ENCODE assay signal across 10 mouse cellular contexts in genomic region chr2:102130198-102130845, GRCm38 (mm10). TPM values are rescaled to one million over a fixed set of nuclear protein-coding genes. Genes with fewer than 3 reads are reported as not detected.
DNase-seq lines count a peak whose midpoint lies in the region; ATAC-seq and TF ChIP-seq lines count a peak whose summit lies in the region.
"Had no signal": no experiment of that assay in that cellular context is flagged by ENCODE, and none has a peak within 500 bp of the region (broad histone marks: within the 10 kb centered on the region; RNA-seq: fewer than 3 reads in every experiment).

No protein-coding gene starts in this region.

- H3K9me3 ChIP-seq in lung, embryonic 15.5 days, result no peaks in the 10 kb centered on the region
- H3K9me3 ChIP-seq: limb, embryonic 12.5 days had no signal

- no peaks in the 10 kb centered on the region for H3K36me3 ChIP-seq in lung, embryonic 15.5 days
- no peaks in the 10 kb centered on the region for H3K36me3 ChIP-seq in kidney, adult 2 months (ENCODE audit: control insufficient read depth, insufficient read depth, low read length)
- H3K36me3 ChIP-seq: limb, embryonic 12.5 days had no signal

- H3K27me3 ChIP-seq in lung, embryonic 15.5 days, result no peaks in the 10 kb centered on the region
- H3K27me3 ChIP-seq in kidney, adult 2 months (replicated peaks; ENCODE audit: control insufficient read depth, insufficient read depth, low read length), result no peaks in the 10 kb centered on the region
- H3K27me3 ChIP-seq: limb, embryonic 12.5 days; Patski had no signal

- no peak overlapping the region for H3K4me3 ChIP-seq in lung, embryonic 15.5 days
- H3K4me3 ChIP-seq in kidney, adult 2 months (ENCODE audit: insufficient read depth, low read depth, low read length), result no peak overlapping the region
- H3K4me3 ChIP-seq: limb, embryonic 12.5 days had no signal

- H3K4me1 ChIP-seq in lung, embryonic 15.5 days, result peaks cover 79% of the 10 kb centered on the region
- peaks cover 6% of the 10 kb centered on the region; the same call in 1 of the 2 replicates for H3K4me1 ChIP-seq in kidney, adult 2 months (ENCODE audit: control insufficient read depth, insufficient read depth, low read length)

- no peak for ATAC-seq in lung, embryonic 15.5 days (ENCODE audit: borderline replicate concordance, extremely low read depth, low FRiP score, low TSS enrichment)
- ATAC-seq: Patski had no signal

- H3K27ac ChIP-seq in lung, embryonic 15.5 days, result peak overlapping the region; percentile 56
- H3K27ac ChIP-seq in kidney, adult 2 months (ENCODE audit: insufficient read depth, low read depth, low read length), result no peak overlapping the region

- H3K9ac ChIP-seq in lung, embryonic 15.5 days, result no peak overlapping the region
- H3K9ac ChIP-seq: limb, embryonic 12.5 days had no signal

- no peak for TF ChIP-seq POLR2A in kidney, adult 2 months (IDR thresholded peaks at IDR 0.05; ENCODE audit: low read depth, low read length)

- WGBS in lung, embryonic 15.5 days, result 66% methylated on average over 8 of the region's 8 CpGs
- 89% methylated on average over 8 of the region's 8 CpGs for WGBS in kidney, adult 2 months

- TF ChIP-seq CTCF in kidney, adult 2 months (conservative IDR thresholded peaks at IDR 0.05; ENCODE audit: insufficient read depth, insufficient read length, low read depth, low read length), result no peak

- H3K4me2 ChIP-seq in lung, embryonic 15.5 days, result no peak overlapping the region
- H3K4me2 ChIP-seq: limb, embryonic 12.5 days had no signal

- DNase-seq in lung, postnatal 10 days, result no peak
- DNase-seq in adrenal gland, postnatal 4 days (ENCODE audit: low spot score in 2 of 2), result peak; percentile 13 to 18
- peak; percentile 65 for DNase-seq in gastrocnemius, postnatal 10 days
- peak; percentile 38 to 65 for DNase-seq in right cerebral cortex, postnatal 36 days (ENCODE audit: low spot score in 2 of 2)
- no peak for DNase-seq in kidney, adult 2 months
- DNase-seq in urinary bladder, postnatal 10 days (ENCODE audit: low spot score), result no peak
- DNase-seq in kidney, adult 11 months, result no peak

RNA-seq across cellular contexts. Expression of gene Ldlrad3, which starts 55.9 kb away (rescaled TPM):
- 43.8 and 48.5 TPM in 2 replicates for polyA plus RNA-seq in lung, embryonic 15.5 days (2015; fragmentation: Nextera tagmentation; extraction: Ambion mirVana)
- total RNA-seq in adrenal gland, postnatal 4 days (2021), result 10 to 100 TPM; 13.1 to 16.7 TPM
- total RNA-seq in gastrocnemius, postnatal 10 days (2021), result 10 to 100 TPM; 10.8 to 12.6 TPM
- 16.2 and 18.5 TPM in 2 replicates for polyA plus RNA-seq in kidney, adult 2 months (2012; rRNA removed)

Comparison
In these comparisons a context has a peak if more than half of its experiments do, and no peak if none do; other contexts are left out.
1. DNase-seq: peak in adrenal gland, postnatal 4 days (2 of 2), gastrocnemius, postnatal 10 days (single experiment) and right cerebral cortex, postnatal 36 days (2 of 2); none in lung, postnatal 10 days (single experiment), kidney, adult 2 months (single experiment), urinary bladder, postnatal 10 days (single experiment) and kidney, adult 11 months (single experiment).